Mouse (Mus musculus) ES-Bruce4 (cell line): ENCODE results near the gene Adprhl2. TPM values are rescaled to one million over a fixed set of nuclear protein-coding genes. Genes with fewer than 3 reads are reported as not detected.

Experiments
- H3K27ac ChIP-seq: 2 replicates; pipeline ENCODE4 v1.5.1; 2012; ENCODE audit warnings: low read length, inconsistent platforms; ENCODE audit not compliant: insufficient read depth
- H3K27me3 ChIP-seq: 2 replicates; pipeline ENCODE4 v1.6.1; 2012; ENCODE audit warnings: mild to moderate bottlenecking, low read length, inconsistent platforms; ENCODE audit not compliant: control insufficient read depth, poor library complexity, insufficient read depth, severe bottlenecking
- H3K36me3 ChIP-seq: 2 replicates; pipeline ENCODE4 v1.6.1; 2012; ENCODE audit warnings: inconsistent platforms, mild to moderate bottlenecking, low read length, moderate library complexity; ENCODE audit not compliant: control insufficient read depth, poor library complexity, insufficient read depth, severe bottlenecking
- H3K4me1 ChIP-seq: one replicate; pipeline ENCODE4 v1.8.1; 2011; ENCODE audit warnings: low read length; ENCODE audit not compliant: control insufficient read depth, insufficient read depth
- H3K4me3 ChIP-seq: 2 replicates; pipeline ENCODE4 v1.5.1; 2011; ENCODE audit warnings: low read depth, mild to moderate bottlenecking, low read length
- H3K9ac ChIP-seq: 2 replicates; pipeline ENCODE4 v1.6.1; 2012; ENCODE audit warnings: low read depth, mild to moderate bottlenecking, inconsistent platforms; ENCODE audit not compliant: poor library complexity, severe bottlenecking
- H3K9me3 ChIP-seq: replicated peaks from 2 replicates; pipeline ENCODE4 v1.6.1; 2012; ENCODE audit warnings: mild to moderate bottlenecking, low read length, inconsistent platforms; ENCODE audit not compliant: control insufficient read depth, poor library complexity, insufficient read depth, severe bottlenecking
- CTCF ChIP-seq: IDR thresholded peaks from one replicate; pipeline ENCODE4 v1.8.1; 2011; ENCODE audit warnings: low read depth, low read length
- EP300 ChIP-seq: IDR thresholded peaks from 2 replicates; pipeline ENCODE4 v1.6.1; 2011; ENCODE audit warnings: low read depth, low read length; ENCODE audit not compliant: insufficient read depth
- POLR2A ChIP-seq: IDR thresholded peaks from one replicate; pipeline ENCODE4 v1.8.1; 2011; ENCODE audit warnings: low read length; ENCODE audit not compliant: insufficient read depth
- polyA plus RNA-seq: library from polyadenylated mRNA; stranded (reverse); fragments of >200 nt; gene quantifications from 2 replicates; pipeline ENCODE4 v1.2.4, GENCODE M21; 2011; ENCODE audit warnings: low read depth; ENCODE audit not compliant: missing spikeins, insufficient read depth, insufficient read length

The Adprhl2 gene
- polyA plus RNA-seq, 1 experiment: 31.4 TPM

GRCm38 (mm10) chr4:126295152-126295551, 26.4 kb downstream of the Adprhl2 start:
- Histone ChIP-seq H3K9ac (no peak overlapping the region), H3K4me3 (no peak overlapping the region), H3K36me3 (no peaks in the 10 kb centered on the region), H3K4me1 (peaks cover 2% of the 10 kb centered on the region), H3K9me3 (no peaks in the 10 kb centered on the region), H3K27ac (no peak overlapping the region), H3K27me3 (no peaks in the 10 kb centered on the region)
- no peak for TF ChIP-seq POLR2A
- TF ChIP-seq CTCF: no peak
- TF ChIP-seq EP300: no peak

GRCm38 (mm10) chr4:126291196-126291595, 30.3 kb downstream of the Adprhl2 start:
- no peaks in the 10 kb centered on the region for H3K36me3 ChIP-seq
- H3K4me1 ChIP-seq: peaks cover under 1% of the 10 kb centered on the region
- H3K27ac ChIP-seq: no peak overlapping the region
- H3K4me3 ChIP-seq: no peak overlapping the region
- peaks cover 5% of the 10 kb centered on the region; the same call in 1 of the 2 replicates for H3K27me3 ChIP-seq
- H3K9ac ChIP-seq: no peak overlapping the region
- TF ChIP-seq POLR2A (no peak), CTCF (no peak), EP300 (no peak)
- H3K9me3 ChIP-seq: no peaks in the 10 kb centered on the region

GRCm38 (mm10) chr4:126290314-126290713, 31.2 kb downstream of the Adprhl2 start:
- Histone ChIP-seq H3K27ac (no peak overlapping the region), H3K9ac (no peak overlapping the region), H3K4me3 (no peak overlapping the region), H3K9me3 (no peaks in the 10 kb centered on the region), H3K36me3 (no peaks in the 10 kb centered on the region), H3K4me1 (no peaks in the 10 kb centered on the region), H3K27me3 (peaks cover 11% of the 10 kb centered on the region; the same call in 1 of the 2 replicates)
- TF ChIP-seq POLR2A: no peak
- no peak for TF ChIP-seq CTCF
- no peak for TF ChIP-seq EP300

- Histone ChIP-seq H3K4me3 (peak overlapping the region; percentile 32), H3K4me1 (no peaks in the 10 kb centered on the region), H3K9ac (no peak overlapping the region), H3K36me3 (no peaks in the 10 kb centered on the region), H3K9me3 (no peaks in the 10 kb centered on the region), H3K27ac (no peak overlapping the region), H3K27me3 (peaks cover 11% of the 10 kb centered on the region; the same call in 1 of the 2 replicates)
- TF ChIP-seq EP300 (no peak), POLR2A (no peak), CTCF (no peak)
Measured at GRCm38 (mm10) chr4:126288085-126288666, 33.3 kb downstream of the Adprhl2 start.

- Histone ChIP-seq H3K4me3 (no peak overlapping the region), H3K9ac (no peak overlapping the region)
Measured at GRCm38 (mm10) chr4:126287302-126287995, 34.1 kb downstream of the Adprhl2 start.

GRCm38 (mm10) chr4:126286492-126286891, 35.0 kb downstream of the Adprhl2 start, which contains the start of gene Col8a2:
Gene Col8a2, plus strand, starts transcription at chr4:126286793.
- H3K27ac ChIP-seq: no peak within 1 kb of the TSS
- H3K4me1 ChIP-seq: no peaks in the 10 kb centered on the region
- peaks cover 11% of the 10 kb centered on the region; the same call in 1 of the 2 replicates for H3K27me3 ChIP-seq
- TF ChIP-seq EP300: no peak
- no peak for TF ChIP-seq POLR2A
- TF ChIP-seq CTCF: no peak
- no peaks in the 10 kb centered on the region for H3K36me3 ChIP-seq
- H3K9me3 ChIP-seq: no peaks in the 10 kb centered on the region
- H3K9ac ChIP-seq: peak within 1 kb of the TSS; percentile 42; the same call in 1 of the 2 replicates
- H3K4me3 ChIP-seq: peak within 1 kb of the TSS; percentile 58

More at GRCm38 (mm10) chr4:126287302-126287995, 34.1 kb downstream of the Adprhl2 start:
- Histone ChIP-seq H3K36me3 (no peaks in the 10 kb centered on the region), H3K9me3 (no peaks in the 10 kb centered on the region), H3K27me3 (peaks cover 11% of the 10 kb centered on the region; the same call in 1 of the 2 replicates), H3K27ac (no peak overlapping the region), H3K4me1 (no peaks in the 10 kb centered on the region)
- TF ChIP-seq EP300 (no peak), POLR2A (no peak), CTCF (no peak)
